ENCODE assay signal across 23 mouse cellular contexts in genomic region chr7:37366006-37366405, GRCm38 (mm10).
DNase-seq lines count a peak whose midpoint lies in the region; ATAC-seq and TF ChIP-seq lines count a peak whose summit lies in the region.
"Had no signal": no experiment of that assay in that cellular context is flagged by ENCODE, and none has a peak within 500 bp of the region (broad histone marks: within the 10 kb centered on the region; RNA-seq: fewer than 3 reads in every experiment).

No protein-coding gene starts in this region.

- no peaks in the 10 kb centered on the region for H3K36me3 ChIP-seq in hindbrain, embryonic 10.5 days
- no peaks in the 10 kb centered on the region for H3K36me3 ChIP-seq in hindbrain, embryonic 14.5 days (replicated peaks; ENCODE audit: control insufficient read depth, insufficient read depth)
- H3K36me3 ChIP-seq in lung, postnatal 0 days (ENCODE audit: insufficient read depth, low read length) = no peaks in the 10 kb centered on the region
- H3K36me3 ChIP-seq: kidney, embryonic 15.5 days; limb, embryonic 15.5 days; midbrain, embryonic 13.5 days; neural tube, embryonic 13.5 days had no signal

- no peak overlapping the region for H3K4me2 ChIP-seq in hindbrain, embryonic 14.5 days (replicated peaks)
- no peak overlapping the region for H3K4me2 ChIP-seq in lung, postnatal 0 days (replicated peaks; ENCODE audit: low read depth, low read length)
- H3K4me2 ChIP-seq: heart, embryonic 11.5 days; kidney, embryonic 15.5 days; limb, embryonic 15.5 days; midbrain, embryonic 13.5 days; neural tube, embryonic 13.5 days had no signal

- no peak for TF ChIP-seq CTCF in lung, postnatal 0 days (IDR thresholded peaks at IDR 0.05)

- no peak for DNase-seq in hindbrain, embryonic 10.5 days (ENCODE audit: low spot score)
- no peak for DNase-seq in hindbrain, embryonic 14.5 days (ENCODE audit: low spot score)
- DNase-seq in right cerebral cortex, postnatal 4 days = peak; percentile 55
- no peak for DNase-seq in right cerebral cortex, postnatal 25 days
- peak; percentile 33 for DNase-seq in lung, postnatal 0 days (ENCODE audit: low spot score)
- no peak for DNase-seq in adrenal gland, postnatal 10 days
- DNase-seq in heart, postnatal 25 days (ENCODE audit: low spot score) = no peak
- DNase-seq: adrenal gland, postnatal 36 days; cerebellum, adult 11 months; cerebellum, postnatal 14 days; gastrocnemius, postnatal 10 days; heart, adult 11 months; kidney, postnatal 36 days; retina, postnatal 1 day; thymus, postnatal 25 days had no signal

- no peak overlapping the region for H3K9ac ChIP-seq in hindbrain, embryonic 14.5 days
- H3K9ac ChIP-seq in lung, postnatal 0 days (replicated peaks; ENCODE audit: low read depth) = no peak overlapping the region
- H3K9ac ChIP-seq: kidney, embryonic 15.5 days; limb, embryonic 15.5 days; midbrain, embryonic 13.5 days; neural tube, embryonic 13.5 days had no signal

- WGBS in hindbrain, embryonic 10.5 days = 93% methylated on average over 19 of the region's 19 CpGs
- 85% methylated on average over 19 of the region's 19 CpGs for WGBS in hindbrain, embryonic 14.5 days
- WGBS in lung, postnatal 0 days = 38% methylated on average over 19 of the region's 19 CpGs

- no peak for TF ChIP-seq EP300 in lung, postnatal 0 days (IDR thresholded peaks at IDR 0.05)

- peak overlapping the region; percentile 87; the same call in 1 of the 2 replicates for H3K27ac ChIP-seq in hindbrain, embryonic 10.5 days
- no peak overlapping the region for H3K27ac ChIP-seq in hindbrain, embryonic 14.5 days
- no peak overlapping the region for H3K27ac ChIP-seq in lung, postnatal 0 days (ENCODE audit: low read length)
- H3K27ac ChIP-seq: kidney, embryonic 15.5 days; left cerebral cortex, adult 2 months; limb, embryonic 15.5 days; midbrain, embryonic 13.5 days; neural tube, embryonic 13.5 days had no signal

- ATAC-seq in hindbrain, embryonic 14.5 days (ENCODE audit: low FRiP score) = no peak
- no peak for ATAC-seq in lung, postnatal 0 days
- ATAC-seq: intestine, postnatal 0 days; midbrain, embryonic 13.5 days had no signal

- H3K4me1 ChIP-seq in hindbrain, embryonic 10.5 days (replicated peaks) = peaks cover 44% of the 10 kb centered on the region
- peaks cover 23% of the 10 kb centered on the region for H3K4me1 ChIP-seq in hindbrain, embryonic 14.5 days (replicated peaks; ENCODE audit: control insufficient read depth, insufficient read depth, low read length)
- peaks cover 3% of the 10 kb centered on the region; the same call in 1 of the 2 replicates for H3K4me1 ChIP-seq in lung, postnatal 0 days (ENCODE audit: insufficient read depth, low read depth, low read length)

- peaks cover 8% of the 10 kb centered on the region for H3K27me3 ChIP-seq in hindbrain, embryonic 10.5 days (ENCODE audit: insufficient read depth, poor library complexity, severe bottlenecking)
- no peaks in the 10 kb centered on the region for H3K27me3 ChIP-seq in hindbrain, embryonic 14.5 days (ENCODE audit: control insufficient read depth, insufficient read depth, low read length)
- H3K27me3 ChIP-seq in lung, postnatal 0 days (replicated peaks; ENCODE audit: insufficient read depth, low read length) = no peaks in the 10 kb centered on the region
- H3K27me3 ChIP-seq: limb, embryonic 15.5 days; neural tube, embryonic 13.5 days had no signal

- intact Hi-C loops in heart, postnatal 25 days (cut with DNase I) = no loop called here

- H3K4me3 ChIP-seq in hindbrain, embryonic 10.5 days = no peak overlapping the region
- H3K4me3 ChIP-seq in hindbrain, embryonic 14.5 days (replicated peaks; ENCODE audit: low read length) = no peak overlapping the region
- H3K4me3 ChIP-seq in lung, postnatal 0 days (ENCODE audit: low read depth, low read length) = no peak overlapping the region
- H3K4me3 ChIP-seq: kidney, embryonic 15.5 days; left cerebral cortex, adult 2 months; limb, embryonic 15.5 days; midbrain, embryonic 13.5 days; myocyte; neural tube, embryonic 13.5 days had no signal

- H3K9me3 ChIP-seq in hindbrain, embryonic 10.5 days = no peaks in the 10 kb centered on the region
- no peaks in the 10 kb centered on the region for H3K9me3 ChIP-seq in hindbrain, embryonic 14.5 days (ENCODE audit: control insufficient read depth, low read length)
- H3K9me3 ChIP-seq in lung, postnatal 0 days (ENCODE audit: low read length) = no peaks in the 10 kb centered on the region
- H3K9me3 ChIP-seq: kidney, embryonic 15.5 days; limb, embryonic 15.5 days; midbrain, embryonic 13.5 days; neural tube, embryonic 13.5 days had no signal

Comparison
In these comparisons a context has a peak if more than half of its experiments do, and no peak if none do; other contexts are left out.
1. DNase-seq: peak in right cerebral cortex, postnatal 4 days (single experiment) and lung, postnatal 0 days (single experiment); none in hindbrain, embryonic 10.5 days (single experiment), hindbrain, embryonic 14.5 days (single experiment), right cerebral cortex, postnatal 25 days (single experiment), adrenal gland, postnatal 10 days (single experiment) and heart, postnatal 25 days (single experiment).